In genomic region chr15:103383771-103384488, GRCm38 (mm10) we compare ENCODE assay signal across 9 mouse cellular contexts. TPM values are rescaled to one million over a fixed set of nuclear protein-coding genes. Genes with fewer than 3 reads are reported as not detected.
DNase-seq lines count a peak whose midpoint lies in the region; ATAC-seq and TF ChIP-seq lines count a peak whose summit lies in the region.
"Had no signal": no experiment of that assay in that cellular context is flagged by ENCODE, and none has a peak within 500 bp of the region (broad histone marks: within the 10 kb centered on the region; RNA-seq: fewer than 3 reads in every experiment).

No protein-coding gene starts in this region.

- no peak overlapping the region for H3K4me2 ChIP-seq in embryonic facial prominence, embryonic 14.5 days (ENCODE audit: low read depth, low read length)
- H3K4me2 ChIP-seq in limb, embryonic 14.5 days (replicated peaks; ENCODE audit: low read depth, low read length, severe bottlenecking) = peak overlapping the region; percentile 10; the same call in 1 of the 2 replicates
- H3K4me2 ChIP-seq: limb, embryonic 12.5 days had no signal

- no peaks in the 10 kb centered on the region for H3K27me3 ChIP-seq in embryonic facial prominence, embryonic 14.5 days (replicated peaks; ENCODE audit: control insufficient read depth, insufficient read depth, low read length)
- H3K27me3 ChIP-seq in limb, embryonic 14.5 days (ENCODE audit: control insufficient read depth, insufficient read depth, low read length) = no peaks in the 10 kb centered on the region
- H3K27me3 ChIP-seq: limb, embryonic 12.5 days had no signal

- 56% methylated on average over 7 of the region's 7 CpGs for WGBS in embryonic facial prominence, embryonic 14.5 days
- 53% methylated on average over 7 of the region's 7 CpGs for WGBS in limb, embryonic 14.5 days

- ATAC-seq in embryonic facial prominence, embryonic 14.5 days (ENCODE audit: low read depth) = no peak
- no peak for ATAC-seq in limb, embryonic 14.5 days (ENCODE audit: low FRiP score, low read depth)

- DNase-seq in NIH3T3 (ENCODE audit: low read depth) = peak; percentile 30
- DNase-seq in embryonic facial prominence, embryonic 14.5 days (ENCODE audit: low spot score) = peak; percentile 44
- peak; percentile 65 for DNase-seq in heart, postnatal 25 days (ENCODE audit: low spot score)
- DNase-seq in limb, embryonic 14.5 days (ENCODE audit: low spot score) = peak; percentile 44
- DNase-seq in left cerebral cortex, postnatal 25 days (ENCODE audit: low spot score in 2 of 2) = no peak
- DNase-seq in yolk sac, embryonic 10.5 days (ENCODE audit: low spot score) = no peak
- DNase-seq in embryo, embryonic 9.5 days (ENCODE audit: extremely low spot score) = no peak
- DNase-seq: cerebellum, adult 18-20 months had no signal

- H3K36me3 ChIP-seq in embryonic facial prominence, embryonic 14.5 days (ENCODE audit: control insufficient read depth, insufficient read depth, low read length) = no peaks in the 10 kb centered on the region
- H3K36me3 ChIP-seq in limb, embryonic 14.5 days (ENCODE audit: control insufficient read depth, insufficient read depth, low read length) = no peaks in the 10 kb centered on the region
- H3K36me3 ChIP-seq: limb, embryonic 12.5 days had no signal

- H3K9ac ChIP-seq in embryonic facial prominence, embryonic 14.5 days (ENCODE audit: low read depth, low read length) = no peak overlapping the region
- H3K9ac ChIP-seq in limb, embryonic 14.5 days (ENCODE audit: low read depth, low read length, severe bottlenecking) = no peak overlapping the region
- H3K9ac ChIP-seq: limb, embryonic 12.5 days had no signal

- H3K4me1 ChIP-seq in embryonic facial prominence, embryonic 14.5 days (ENCODE audit: control insufficient read depth, insufficient read depth, low read length) = 0 out of 2 replicates have a peak, but pooled peaks cover 2% of the 10 kb centered on the region
- H3K4me1 ChIP-seq in limb, embryonic 14.5 days (ENCODE audit: control insufficient read depth, insufficient read depth, low read length) = peaks cover 21% of the 10 kb centered on the region

- H3K27ac ChIP-seq in embryonic facial prominence, embryonic 14.5 days (replicated peaks; ENCODE audit: low read depth, low read length) = 0 out of 2 replicates have a peak overlapping the region, but pooled peaks have one; percentile 12
- H3K27ac ChIP-seq in limb, embryonic 14.5 days (replicated peaks; ENCODE audit: low read depth, low read length) = no peak overlapping the region
- H3K27ac ChIP-seq: limb, embryonic 12.5 days had no signal

- TF ChIP-seq POLR2A in limb, embryonic 14.5 days (IDR thresholded peaks at IDR 0.05; ENCODE audit: borderline replicate concordance, extremely low read depth, insufficient read depth, insufficient read length) = no peak

- H3K4me3 ChIP-seq in embryonic facial prominence, embryonic 14.5 days (ENCODE audit: low read depth, low read length) = no peak overlapping the region
- H3K4me3 ChIP-seq in limb, embryonic 14.5 days (replicated peaks; ENCODE audit: low read length) = no peak overlapping the region
- H3K4me3 ChIP-seq: limb, embryonic 12.5 days had no signal

- no peaks in the 10 kb centered on the region for H3K9me3 ChIP-seq in embryonic facial prominence, embryonic 14.5 days (ENCODE audit: control insufficient read depth, low read length)
- H3K9me3 ChIP-seq in limb, embryonic 14.5 days (ENCODE audit: control insufficient read depth, low read length) = no peaks in the 10 kb centered on the region
- H3K9me3 ChIP-seq: limb, embryonic 12.5 days had no signal

- intact Hi-C loops in heart, postnatal 25 days (cut with DNase I) = no loop called here
- intact Hi-C loops in left cerebral cortex, postnatal 25 days (cut with DNase I) = no loop called here

RNA-seq across cellular contexts. Expression of gene Itga5, which starts 17.4 kb away (rescaled TPM):
- polyA plus RNA-seq in embryonic facial prominence, embryonic 14.5 days (2014; fragmentation: Nextera tagmentation; extraction: Ambion mirVana) = 63.4 TPM in 2 replicates
- total RNA-seq in heart, postnatal 25 days (2021) = 10 to 100 TPM; 48.1 to 48.2 TPM
- polyA plus RNA-seq in limb, embryonic 14.5 days (2012; rRNA removed) = 71.2 and 91.3 TPM in 2 replicates
- polyA plus RNA-seq in limb, embryonic 14.5 days (2014; fragmentation: Nextera tagmentation; extraction: Ambion mirVana) = 63.4 and 66.5 TPM in 2 replicates
- 1 to 10 TPM; 2.3 to 5.4 TPM for total RNA-seq in left cerebral cortex, postnatal 25 days (2021)

RNA-seq across cellular contexts. Expression of gene Zfp385a, which starts 44.0 kb away (rescaled TPM):
- polyA plus RNA-seq in embryonic facial prominence, embryonic 14.5 days (2014; fragmentation: Nextera tagmentation; extraction: Ambion mirVana) = 18.4 and 19.0 TPM in 2 replicates
- 10 to 100 TPM; 12.5 to 13.7 TPM for total RNA-seq in heart, postnatal 25 days (2021)
- 23.4 and 28.8 TPM in 2 replicates for polyA plus RNA-seq in limb, embryonic 14.5 days (2012; rRNA removed)
- polyA plus RNA-seq in limb, embryonic 14.5 days (2014; fragmentation: Nextera tagmentation; extraction: Ambion mirVana) = 16.4 and 19.1 TPM in 2 replicates
- 10 to 100 TPM; 62.4 to 64.8 TPM for total RNA-seq in left cerebral cortex, postnatal 25 days (2021)

RNA-seq across cellular contexts. Expression of gene Gtsf1, which starts 46.3 kb away (rescaled TPM):
- polyA plus RNA-seq in embryonic facial prominence, embryonic 14.5 days (2014; fragmentation: Nextera tagmentation; extraction: Ambion mirVana) = not detected in 2 replicates
- not detected for total RNA-seq in heart, postnatal 25 days (2021)
- 0.10 TPM in 1 of 2 replicates, not detected in the other for polyA plus RNA-seq in limb, embryonic 14.5 days (2012; rRNA removed)
- polyA plus RNA-seq in limb, embryonic 14.5 days (2014; fragmentation: Nextera tagmentation; extraction: Ambion mirVana) = not detected in 2 replicates
- under 1 TPM in 1 of 2 experiments, not detected in 1; 0.73 TPM for total RNA-seq in left cerebral cortex, postnatal 25 days (2021)
- polyA plus RNA-seq: limb, embryonic 12.5 days had no signal

Comparison
In these comparisons a context has a peak if more than half of its experiments do, and no peak if none do; other contexts are left out.
1. DNase-seq: peak in NIH3T3 (single experiment), embryonic facial prominence, embryonic 14.5 days (single experiment), heart, postnatal 25 days (single experiment) and limb, embryonic 14.5 days (single experiment); none in left cerebral cortex, postnatal 25 days (0 of 2), yolk sac, embryonic 10.5 days (single experiment) and embryo, embryonic 9.5 days (single experiment).
2. RNA of gene Itga5, which starts 17.4 kb away (total RNA-seq): 48.1 to 48.2 TPM in heart, postnatal 25 days; 2.3 to 5.4 TPM in left cerebral cortex, postnatal 25 days; every median in the first group is over 4 times any median in the second.
3. RNA of gene Zfp385a, which starts 44.0 kb away (total RNA-seq): 62.4 to 64.8 TPM in left cerebral cortex, postnatal 25 days; 12.5 to 13.7 TPM in heart, postnatal 25 days; every median in the first group is over 4 times any median in the second.